8 mouse cellular contexts compared by ENCODE assay signal in the genomic region with DNA sequence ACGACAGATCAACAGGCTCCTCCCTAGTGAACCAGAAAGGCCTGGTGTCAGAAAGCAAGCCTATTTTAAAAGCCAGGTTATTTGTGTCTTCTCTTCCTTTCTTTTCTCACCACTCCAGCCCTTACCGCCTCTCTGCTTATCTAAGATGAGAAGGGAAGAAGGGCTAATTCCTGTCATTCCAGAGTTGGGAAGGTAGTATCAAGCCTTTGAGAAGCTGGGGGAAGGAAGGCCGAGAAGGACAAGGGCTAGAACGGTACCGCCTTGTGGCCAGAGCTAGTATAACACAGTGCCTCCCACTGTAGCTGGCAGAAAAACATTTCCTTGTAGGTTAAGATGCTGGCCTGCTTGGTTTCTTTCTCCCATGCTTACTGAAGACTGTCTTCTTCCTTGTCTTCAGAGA. TPM values are rescaled to one million over a fixed set of nuclear protein-coding genes. Genes with fewer than 3 reads are reported as not detected.
A peak's percentile ranks its signal among the peaks of the same experiment; 100 is the strongest.
DNase-seq lines count a peak whose midpoint lies in the region; ATAC-seq and TF ChIP-seq lines count a peak whose summit lies in the region.

No protein-coding gene starts in this region.

- no peak for TF ChIP-seq POLR2A in testis, adult 2 months (IDR thresholded peaks at IDR 0.05; ENCODE audit: control insufficient read depth, low read depth, low read length)

- DNase-seq in testis, postnatal 14 days (ENCODE audit: low spot score) = no peak
- peak; percentile 73 to 80 for DNase-seq in kidney, postnatal 25 days
- DNase-seq in thymus, postnatal 36 days = peak; percentile 55 to 59

- no peaks in the 10 kb centered on the region for H3K27me3 ChIP-seq in testis, adult 2 months (ENCODE audit: control insufficient read depth, insufficient read depth, low read length)
- no peaks in the 10 kb centered on the region for H3K27me3 ChIP-seq in heart, embryonic 12.5 days (replicated peaks)

- peak; percentile 58; the same call in 1 of the 2 replicates for TF ChIP-seq CTCF in testis, adult 2 months (IDR thresholded peaks at IDR 0.05; ENCODE audit: control insufficient read depth, insufficient read depth, insufficient replicate concordance, low read depth, low read length)

- WGBS in heart, embryonic 12.5 days = 5% methylated on average over 5 of the region's 5 CpGs

- ATAC-seq in activated CD4-positive, CD25-positive, alpha-beta regulatory T cell, adult 4 months = peak; percentile 81
- peak; percentile 64 for ATAC-seq in common myeloid progenitor, adult 5-6 weeks (replicated peaks; ENCODE audit: low read depth, poor library complexity, severe bottlenecking)
- peak; percentile 67; the same call in 1 of the 2 replicates for ATAC-seq in heart, embryonic 12.5 days (ENCODE audit: insufficient number of reproducible peaks, low FRiP score)
- ATAC-seq in megakaryocyte progenitor cell, adult 5-6 weeks (replicated peaks; ENCODE audit: poor library complexity) = peak; percentile 88

- no peak overlapping the region for H3K9ac ChIP-seq in heart, embryonic 12.5 days

- 0 out of 2 replicates have a peak overlapping the region, but pooled peaks have one; percentile 1 for H3K4me2 ChIP-seq in heart, embryonic 12.5 days

- H3K4me3 ChIP-seq in testis, adult 2 months (ENCODE audit: control insufficient read depth, low read depth, low read length) = no peak overlapping the region
- no peak overlapping the region for H3K4me3 ChIP-seq in heart, embryonic 12.5 days

- no peaks in the 10 kb centered on the region; the same call in 1 of the 2 replicates for H3K9me3 ChIP-seq in heart, embryonic 12.5 days (replicated peaks)

- H3K4me1 ChIP-seq in testis, adult 2 months (ENCODE audit: control insufficient read depth, insufficient read depth, low read length) = no peaks in the 10 kb centered on the region
- peaks cover 4% of the 10 kb centered on the region; the same call in 1 of the 2 replicates for H3K4me1 ChIP-seq in heart, embryonic 12.5 days (replicated peaks)

- H3K36me3 ChIP-seq in testis, adult 2 months (ENCODE audit: control insufficient read depth, insufficient read depth, low read length) = no peaks in the 10 kb centered on the region; the same call in 1 of the 2 replicates
- H3K36me3 ChIP-seq in heart, embryonic 12.5 days = peaks cover 34% of the 10 kb centered on the region

- no peak overlapping the region for H3K27ac ChIP-seq in testis, adult 2 months (ENCODE audit: control insufficient read depth, insufficient read depth, low read depth, low read length)
- H3K27ac ChIP-seq in heart, embryonic 12.5 days (ENCODE audit: poor library complexity, severe bottlenecking) = no peak overlapping the region

RNA-seq across cellular contexts. Expression of gene Sugt1, which starts 24.7 kb away (rescaled TPM):
- 21.0 and 31.6 TPM in 2 replicates for polyA plus RNA-seq in testis, adult 2 months (2012; rRNA removed)
- 100 to 1,000 TPM; 147 to 171 TPM for polyA plus RNA-seq in activated CD4-positive, CD25-positive, alpha-beta regulatory T cell, adult 4 months (2017; shearing (Covaris generic))
- 102 and 171 TPM in 2 replicates for total RNA-seq in common myeloid progenitor, adult 5-6 weeks (2017)
- 98.9 and 99.1 TPM in 2 replicates for polyA plus RNA-seq in heart, embryonic 12.5 days (2016; fragmentation: Nextera tagmentation; extraction: Ambion mirVana)
- total RNA-seq in megakaryocyte progenitor cell, adult 5-6 weeks (2015) = 103 and 124 TPM in 2 replicates
- total RNA-seq in megakaryocyte progenitor cell, adult 5-6 weeks (2017) = 125 and 134 TPM in 2 replicates
